Mouse (Mus musculus) liver, embryonic 14.5 days (tissue): ENCODE measurements around the gene Esyt2. TPM values are rescaled to one million over a fixed set of nuclear protein-coding genes. Genes with fewer than 3 reads are reported as not detected.

Source experiments
- ATAC-seq: fragments of 200-750 bp; cut with Nextera tagmentation; 2 replicates; pipeline ENCODE4 v1.8.0; 2017; ENCODE audit warnings: moderate number of reproducible peaks, mild to moderate bottlenecking, moderate library complexity; ENCODE audit not compliant: insufficient read depth
- DNase-seq, 3 experiments: peaks; one replicate each; pipeline ENCODE4 v3.0.0-alpha.2; 2012 to 2013; ENCODE audit warnings: low read depth in 3 of 3, low spot score in 3 of 3
- H3K27ac ChIP-seq: fragments of 300-500 bp; sonication (generic); 2 replicates; pipeline ENCODE4 v1.5.1; 2014; ENCODE audit warnings: moderate library complexity, mild to moderate bottlenecking, control low read depth, inconsistent platforms
- H3K27me3 ChIP-seq: fragments of 300-500 bp; sonication (generic); 2 replicates; pipeline ENCODE4 v1.6.1; 2014; ENCODE audit warnings: mild to moderate bottlenecking, low read length, moderate library complexity; ENCODE audit not compliant: control insufficient read depth, insufficient read depth
- H3K36me3 ChIP-seq: fragments of 300-500 bp; sonication (generic); replicated peaks from 2 replicates; pipeline ENCODE4 v1.6.1; 2014; ENCODE audit warnings: low read depth; ENCODE audit not compliant: control insufficient read depth, insufficient read depth
- H3K4me1 ChIP-seq, 2 experiments: fragments of 200-500 bp in 1 of 2; fragments of 300-500 bp in 1 of 2; sonication (generic) in 1 of 2; replicated peaks; 2 replicates each; pipeline ENCODE4 v1.6.1; 2012 to 2014; ENCODE audit warnings: antibody characterized with exemption in 1 of 2, inconsistent platforms in 1 of 2, low read length in 1 of 2; ENCODE audit not compliant: control insufficient read depth in 2 of 2, insufficient read depth in 2 of 2
- H3K4me2 ChIP-seq: fragments of 300-500 bp; sonication (generic); 2 replicates; pipeline ENCODE4 v1.6.1; 2014; ENCODE audit warnings: low read depth, mild to moderate bottlenecking, control low read depth, moderate library complexity
- H3K4me3 ChIP-seq, 2 experiments: fragments of 200-500 bp in 1 of 2; fragments of 300-500 bp in 1 of 2; sonication (generic) in 1 of 2; 2 replicates each; pipeline ENCODE4 v1.5.1; 2012 to 2014; ENCODE audit warnings: low read depth in 2 of 2, low read length in 2 of 2, mild to moderate bottlenecking in 2 of 2, control low read depth in 1 of 2, inconsistent platforms in 1 of 2, moderate library complexity in 1 of 2; ENCODE audit not compliant: insufficient read depth in 1 of 2
- H3K9ac ChIP-seq: fragments of 300-500 bp; sonication (generic); replicated peaks from 2 replicates; pipeline ENCODE4 v1.6.1; 2014; ENCODE audit warnings: mild to moderate bottlenecking, control low read depth, moderate library complexity
- H3K9me3 ChIP-seq: fragments of 300-500 bp; sonication (generic); 2 replicates; pipeline ENCODE4 v1.6.1; 2016; ENCODE audit warnings: low read length, mixed read lengths; ENCODE audit not compliant: control insufficient read depth
- CTCF ChIP-seq: IDR thresholded peaks from 2 replicates; pipeline ENCODE4 v1.5.1; 2016; ENCODE audit warnings: antibody characterized with exemption, low read depth, control low read depth
- EP300 ChIP-seq: IDR thresholded peaks from 2 replicates; pipeline ENCODE4 v1.6.1; 2016; ENCODE audit warnings: antibody characterized with exemption, low read depth
- WGBS: fragments of 180-500 bp; shearing (Covaris S2); extraction: QIAGEN DNeasy Blood & Tissue Kit; methylation state at CpG from one replicate; pipeline ENCODE4 v1.1.7; 2014; ENCODE audit not compliant: insufficient replicate concordance; 5-methylcytosine and 5-hydroxymethylcytosine counted together
- polyA plus RNA-seq, 2 experiments: library from polyadenylated mRNA; depleted of rRNA in 1 of 2; stranded (reverse) in 1 of 2; unstranded in 1 of 2; fragments of >200 nt; fragmentation: Nextera tagmentation in 1 of 2; extraction: Ambion mirVana in 1 of 2; gene quantifications; 2 replicates each; pipeline versions ENCODE4 v1.2.1 to v1.2.3; 2012 to 2014

The Esyt2 gene
- polyA plus RNA-seq, 2 experiments: 6.3 to 10.4 TPM

- 23% methylated on average over 2 of the region's 2 CpGs for WGBS
Measured at GRCm38 (mm10) chr12:116283511-116283910, 2.5 kb downstream of the Esyt2 start.

GRCm38 (mm10) chr12:116293185-116293584, 12.2 kb downstream of the Esyt2 start:
- DNase-seq (no peak), ATAC-seq (no peak)
- H3K36me3 ChIP-seq: no peaks in the 10 kb centered on the region
- 14% methylated on average over 2 of the region's 2 CpGs for WGBS
- no peaks in the 10 kb centered on the region for H3K27me3 ChIP-seq
- no peak overlapping the region for H3K4me2 ChIP-seq
- no peaks in the 10 kb centered on the region for H3K9me3 ChIP-seq
- no peak overlapping the region for H3K27ac ChIP-seq
- H3K4me1 ChIP-seq: 0 out of 4 replicates have a peak, but pooled peaks cover 0 to 2% of the 10 kb centered on the region in 2 experiments
- H3K9ac ChIP-seq: no peak overlapping the region
- no peak overlapping the region for H3K4me3 ChIP-seq
- TF ChIP-seq EP300: no peak
- no peak for TF ChIP-seq CTCF

More at GRCm38 (mm10) chr12:116283511-116283910, 2.5 kb downstream of the Esyt2 start:
- Histone ChIP-seq H3K27ac (no peak overlapping the region), H3K36me3 (no peaks in the 10 kb centered on the region), H3K4me2 (peak overlapping the region; percentile 87), H3K27me3 (no peaks in the 10 kb centered on the region), H3K9ac (no peak overlapping the region), H3K9me3 (no peaks in the 10 kb centered on the region), H3K4me1 (peaks cover 9 to 15% of the 10 kb centered on the region in 2 experiments), H3K4me3 (peak overlapping the region in 1 of 2 experiments; percentile 45; a peak in 1 of 4 replicates)
- DNase-seq (peak in 2 of 3 experiments; percentile 17 to 54), ATAC-seq (no peak)
- TF ChIP-seq CTCF (no peak), EP300 (peak; percentile 31; the same call in 1 of the 2 replicates)

GRCm38 (mm10) chr12:116293599-116294292, 12.8 kb downstream of the Esyt2 start:
- no peaks in the 10 kb centered on the region for H3K27me3 ChIP-seq
- 54% methylated on average over 4 of the region's 4 CpGs for WGBS

GRCm38 (mm10) chr12:116299906-116300305, 18.9 kb downstream of the Esyt2 start:
- Histone ChIP-seq H3K9ac (no peak overlapping the region), H3K36me3 (no peaks in the 10 kb centered on the region), H3K4me3 (no peak overlapping the region), H3K4me2 (no peak overlapping the region), H3K4me1 (no peaks in the 10 kb centered on the region), H3K9me3 (no peaks in the 10 kb centered on the region), H3K27ac (no peak overlapping the region), H3K27me3 (no peaks in the 10 kb centered on the region)
- ATAC-seq (no peak), DNase-seq (no peak)
- TF ChIP-seq CTCF (no peak), EP300 (no peak)
- 84% methylated on average over 2 of the region's 2 CpGs for WGBS

More at GRCm38 (mm10) chr12:116293599-116294292, 12.8 kb downstream of the Esyt2 start:
- Histone ChIP-seq H3K9me3 (no peaks in the 10 kb centered on the region), H3K4me2 (no peak overlapping the region), H3K27ac (no peak overlapping the region), H3K36me3 (no peaks in the 10 kb centered on the region), H3K4me3 (no peak overlapping the region), H3K4me1 (0 out of 4 replicates have a peak, but pooled peaks cover 0 to 2% of the 10 kb centered on the region in 2 experiments), H3K9ac (no peak overlapping the region)
- ATAC-seq (no peak), DNase-seq (no peak)
- no peak for TF ChIP-seq CTCF
- TF ChIP-seq EP300: no peak

- DNase-seq (no peak), ATAC-seq (no peak)
- Histone ChIP-seq H3K36me3 (no peaks in the 10 kb centered on the region), H3K4me3 (no peak overlapping the region), H3K27me3 (no peaks in the 10 kb centered on the region), H3K9me3 (no peaks in the 10 kb centered on the region), H3K4me1 (no peaks in the 10 kb centered on the region), H3K4me2 (no peak overlapping the region), H3K27ac (no peak overlapping the region), H3K9ac (no peak overlapping the region)
- no peak for TF ChIP-seq CTCF
- TF ChIP-seq EP300: no peak
Measured at GRCm38 (mm10) chr12:116302181-116302580, 21.2 kb downstream of the Esyt2 start.
